Mouse (Mus musculus) right cerebral cortex, adult 18-20 months (tissue): ENCODE data around the gene Sparcl1.

Experiments
- DNase-seq: peaks from one replicate; pipeline ENCODE4 v3.0.0; 2022; ENCODE audit warnings: mixed read lengths

The Sparcl1 gene

DNA sequence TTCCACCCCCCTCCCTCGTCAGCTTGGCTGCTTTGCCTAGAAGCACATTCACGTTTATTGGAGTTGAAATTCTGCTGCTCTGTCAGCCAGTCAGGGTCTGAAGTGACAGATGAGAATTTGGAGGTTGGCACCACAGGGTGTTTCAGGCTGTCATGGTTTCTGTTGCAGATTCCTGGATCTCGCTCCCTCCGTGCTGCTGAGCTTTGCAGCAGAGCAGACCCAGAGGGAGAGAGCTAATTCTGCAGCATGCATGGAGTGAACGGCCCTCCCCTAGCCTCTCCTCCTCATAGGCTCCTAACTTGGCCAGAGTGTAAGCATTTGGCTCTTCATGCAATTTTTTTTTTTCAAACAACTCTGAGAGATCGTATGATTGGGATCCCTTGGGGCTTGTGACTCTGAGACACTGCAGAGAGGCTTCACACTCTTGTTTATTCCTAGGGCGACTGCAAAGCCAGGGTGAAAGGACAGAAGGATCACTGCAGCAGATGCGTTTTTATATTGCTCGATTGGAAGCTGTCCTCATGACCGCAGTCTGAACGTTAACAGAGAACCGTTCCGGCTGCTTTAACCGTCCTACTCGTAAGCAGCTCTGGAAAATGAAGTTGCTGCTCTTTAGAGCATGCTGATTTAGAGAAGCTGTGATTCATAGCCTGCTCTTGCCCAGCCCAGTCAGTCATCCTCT is at the start of gene Sparcl1:
Gene Sparcl1, minus strand, starts transcription at position 243 of the 682 bp plus-strand sequence.
- DNase-seq: peak; percentile 67

DNA sequence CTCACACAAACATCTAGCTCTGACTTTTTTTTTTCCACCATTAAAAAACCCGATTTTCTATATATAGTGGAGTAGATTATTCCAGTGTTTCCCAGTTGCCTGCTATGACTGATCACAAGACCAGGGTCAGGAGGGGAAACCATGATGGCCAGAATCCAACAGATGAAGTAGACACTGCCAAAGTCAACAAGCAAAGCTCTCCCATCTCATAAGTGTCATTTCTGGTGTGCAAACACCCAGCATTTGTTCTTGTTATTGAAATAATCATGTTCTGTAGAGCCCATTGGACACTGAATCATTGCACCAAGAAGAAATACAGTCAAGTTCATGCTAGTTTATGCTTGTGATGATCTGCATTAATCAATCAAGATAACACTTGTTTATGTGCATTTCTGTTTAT is 47.9 kb upstream of the Sparcl1 start:
- no peak for DNase-seq

DNA sequence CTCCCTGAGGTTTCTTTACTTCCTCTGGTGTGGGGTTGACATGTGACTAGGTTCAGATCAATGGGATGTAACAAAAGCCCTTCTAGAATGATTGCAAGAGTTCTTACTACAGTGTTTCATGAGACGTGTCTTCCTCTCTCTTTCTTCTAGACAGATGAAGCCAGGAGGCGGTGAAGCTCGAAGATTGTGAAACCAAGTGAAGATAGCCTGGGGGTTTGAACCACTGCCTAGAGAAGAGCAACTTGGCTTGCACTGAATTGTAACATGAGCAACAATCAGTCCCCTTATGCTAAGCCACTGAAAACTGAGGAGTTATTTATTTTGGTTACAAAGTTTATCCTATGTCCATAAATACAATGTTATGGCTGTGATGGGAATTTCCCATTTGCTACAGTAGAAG is 47.0 kb upstream of the Sparcl1 start:
- DNase-seq: no peak

DNA sequence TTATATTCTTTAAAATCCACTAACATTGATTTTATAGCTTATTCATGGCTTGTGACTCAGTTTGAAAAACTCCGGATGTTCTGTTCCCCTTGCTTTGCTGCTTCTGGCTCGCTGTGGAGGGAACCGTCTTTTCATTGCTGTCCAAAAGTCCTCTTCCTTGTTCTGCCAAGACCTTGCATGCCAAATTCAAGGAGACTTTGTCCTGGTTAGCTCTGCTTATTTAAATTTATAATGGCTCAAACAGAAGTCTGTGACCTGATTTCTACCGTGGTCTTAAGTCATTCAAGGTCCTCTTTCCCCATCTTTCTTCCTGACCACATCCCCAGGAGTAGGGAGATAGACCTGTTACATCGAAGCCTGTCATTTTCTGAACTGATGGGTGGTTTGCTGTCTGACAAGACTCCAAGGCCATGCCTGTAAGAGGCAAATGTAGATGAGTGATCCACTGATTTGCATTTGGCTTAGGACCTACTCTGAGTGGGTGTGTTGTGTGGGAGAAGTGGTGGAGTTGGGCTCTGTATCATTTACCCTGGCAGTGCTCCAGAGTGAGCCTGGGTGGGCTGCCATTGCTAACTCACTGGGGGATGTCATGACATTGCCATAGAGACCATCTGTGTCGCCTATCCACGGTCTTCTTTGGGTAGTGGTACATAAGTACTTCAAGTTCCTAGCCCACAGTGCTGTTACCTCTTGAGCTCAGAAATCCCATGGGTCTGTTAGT is 45.0 kb upstream of the Sparcl1 start:
- DNase-seq: peak; percentile 58

DNA sequence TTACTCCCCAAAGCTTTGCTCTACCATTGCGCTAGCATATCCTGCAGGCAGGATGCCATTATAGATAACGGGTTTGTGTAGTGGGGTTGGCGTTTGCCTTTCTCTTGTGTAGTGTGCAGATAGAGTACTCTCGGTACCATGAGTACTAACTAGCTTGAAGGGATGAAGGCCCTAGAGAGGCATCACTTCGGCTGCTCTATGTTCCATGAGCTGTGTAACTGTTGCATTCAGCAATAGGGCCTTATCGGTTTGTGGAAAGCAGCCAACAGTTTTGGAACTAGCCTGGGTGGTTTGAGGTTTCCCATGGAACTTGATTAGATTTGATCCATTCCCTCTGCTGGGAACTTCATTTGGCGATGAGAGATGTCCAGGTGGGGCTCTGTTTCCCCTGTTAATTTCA is 44.2 kb upstream of the Sparcl1 start:
- no peak for DNase-seq

DNA sequence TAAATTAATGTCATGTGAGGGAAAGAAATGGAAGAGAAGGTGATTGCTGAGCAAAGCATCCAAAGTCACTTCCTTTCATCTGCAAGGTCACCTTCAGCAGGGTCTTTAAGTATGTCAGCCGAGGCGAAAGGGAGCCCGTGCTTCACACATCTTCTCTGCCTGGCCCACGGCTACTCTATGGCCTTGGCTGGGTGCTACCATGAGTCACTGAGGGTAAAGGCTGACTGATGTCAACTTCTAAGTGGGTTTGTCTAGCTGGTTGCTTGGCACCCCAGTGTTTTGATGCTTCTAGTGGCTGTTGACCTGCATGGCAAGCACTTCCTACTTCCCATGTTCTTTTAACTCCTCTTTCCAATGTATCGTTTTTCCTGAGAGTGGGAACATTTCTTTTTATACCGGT is 36.7 kb upstream of the Sparcl1 start:
- no peak for DNase-seq

DNA sequence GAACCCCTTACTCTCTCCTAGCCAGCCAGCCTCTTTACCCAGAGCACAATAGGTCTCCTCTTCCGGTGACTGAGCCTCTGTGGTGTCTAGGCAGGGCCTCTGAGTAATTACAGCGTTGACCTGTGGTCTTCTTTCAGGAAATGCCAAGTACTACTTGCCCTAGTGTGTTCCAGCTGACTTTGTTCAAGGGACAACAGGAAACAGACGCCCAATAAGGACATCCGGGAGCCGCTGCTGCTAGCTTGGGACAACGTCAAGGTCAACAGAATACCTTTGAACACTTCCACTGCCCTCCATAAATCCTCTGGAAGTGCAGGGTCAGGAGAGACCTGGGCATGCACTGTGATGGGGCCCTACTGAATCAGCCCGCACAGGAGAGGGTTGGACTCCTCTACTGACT is 35.8 kb upstream of the Sparcl1 start:
- DNase-seq: no peak

DNA sequence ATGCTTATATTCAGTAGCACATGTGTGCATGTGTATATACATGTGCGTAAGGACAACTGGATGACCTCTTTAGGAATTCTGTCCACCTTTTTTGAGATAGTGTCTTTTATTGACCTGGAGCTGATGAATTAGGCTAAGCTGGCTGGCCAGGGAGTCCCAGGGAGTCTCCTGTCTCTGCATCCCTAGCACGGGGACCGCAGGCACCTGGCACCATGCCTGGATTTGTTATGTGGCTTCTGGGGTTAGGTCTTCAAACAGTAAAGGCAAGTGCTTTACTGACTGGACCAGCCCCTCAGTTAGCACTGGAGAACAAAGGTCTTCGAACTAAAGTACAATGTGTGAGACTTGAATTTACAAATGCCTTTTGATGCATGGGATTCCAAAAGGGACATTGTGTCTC is 30.5 kb upstream of the Sparcl1 start:
- no peak for DNase-seq

DNA sequence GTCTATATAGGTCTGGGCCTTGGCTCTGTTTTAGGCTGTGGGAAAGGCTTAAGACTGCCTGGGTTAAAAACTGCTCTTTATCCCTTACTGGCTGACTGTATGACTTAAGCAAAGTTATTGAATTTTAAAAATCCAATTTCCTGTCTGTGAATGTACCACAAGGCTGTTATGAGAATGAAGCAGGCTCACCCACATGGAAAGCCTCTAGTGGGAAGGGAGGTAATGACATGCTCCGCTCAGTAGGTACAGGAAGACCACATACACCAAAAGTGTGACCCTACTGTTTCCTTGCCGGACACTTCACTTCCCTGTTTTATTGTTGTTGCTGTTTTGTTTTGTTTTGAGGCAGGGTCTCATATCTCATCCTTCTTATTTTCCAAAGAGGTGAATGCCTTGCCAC is 27.5 kb upstream of the Sparcl1 start:
- DNase-seq: no peak

DNA sequence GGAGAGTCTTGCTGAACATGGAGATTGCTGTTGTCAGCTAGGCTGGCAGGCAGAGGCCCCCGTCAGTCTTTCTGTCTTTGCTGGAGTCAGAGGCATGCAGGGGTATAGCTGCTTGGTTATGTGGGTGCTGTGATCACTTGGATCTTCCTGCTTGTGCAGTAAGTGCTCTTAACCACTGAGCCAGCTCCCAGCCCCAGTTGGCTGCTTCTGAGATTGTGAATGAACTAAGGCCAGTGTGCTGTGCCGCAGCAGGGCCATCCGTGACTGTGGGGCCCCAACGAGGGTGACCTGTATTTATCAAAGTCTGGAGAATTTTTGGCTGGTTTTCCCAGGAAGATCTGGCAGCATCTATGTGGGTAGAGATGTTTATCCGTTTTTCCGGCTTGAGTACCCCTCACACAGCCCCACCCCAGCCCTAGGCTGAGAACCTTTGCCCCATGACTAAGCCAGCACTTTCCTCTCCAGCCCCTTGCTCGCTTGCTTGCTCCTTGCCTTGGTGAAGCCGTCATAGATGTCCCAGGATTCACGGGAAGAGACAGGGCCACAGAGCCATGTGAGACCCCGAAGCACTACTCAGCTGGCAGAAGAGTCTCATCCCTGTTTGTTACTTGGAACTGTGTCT is 24.5 kb upstream of the Sparcl1 start:
- DNase-seq: no peak

DNA sequence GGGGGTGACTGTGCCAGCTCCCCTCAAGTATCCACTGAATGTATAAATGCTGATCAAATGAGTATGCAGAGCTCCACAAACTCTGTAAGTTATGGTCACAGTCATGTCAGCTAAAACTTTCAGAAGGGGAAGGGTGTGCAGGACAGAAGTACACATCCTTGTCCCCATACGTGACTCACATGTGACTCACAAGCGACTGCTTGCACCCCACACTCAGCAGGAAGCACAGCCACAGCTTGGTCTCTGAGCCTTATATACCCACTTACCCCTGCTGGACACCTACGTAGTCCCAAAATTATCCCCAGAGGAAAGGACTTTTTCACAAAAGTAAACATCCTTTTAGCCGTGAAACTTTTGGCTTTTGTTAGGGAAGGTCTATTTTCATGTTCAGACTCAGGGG is 20.2 kb upstream of the Sparcl1 start:
- DNase-seq: peak; percentile 46

DNA sequence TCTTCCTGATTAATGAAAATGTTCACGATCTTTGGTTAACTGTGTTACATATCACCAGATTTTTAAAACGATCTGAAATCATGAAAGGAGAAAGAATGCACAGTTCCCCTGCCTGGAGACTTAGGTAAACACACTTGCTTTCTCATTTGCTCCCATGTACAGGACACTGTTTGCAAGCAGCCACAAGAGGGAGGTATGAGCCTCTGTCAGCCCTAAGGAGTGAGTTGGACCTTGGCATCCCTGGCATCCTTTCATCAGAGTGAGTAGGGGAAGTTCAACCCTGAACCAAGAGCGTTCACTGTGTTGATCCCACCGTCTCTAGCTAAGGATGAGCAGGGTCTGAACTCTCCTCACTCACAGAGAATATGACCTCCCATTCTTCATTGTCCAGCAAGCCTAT is 18.0 kb upstream of the Sparcl1 start:
- peak; percentile 48 for DNase-seq

DNA sequence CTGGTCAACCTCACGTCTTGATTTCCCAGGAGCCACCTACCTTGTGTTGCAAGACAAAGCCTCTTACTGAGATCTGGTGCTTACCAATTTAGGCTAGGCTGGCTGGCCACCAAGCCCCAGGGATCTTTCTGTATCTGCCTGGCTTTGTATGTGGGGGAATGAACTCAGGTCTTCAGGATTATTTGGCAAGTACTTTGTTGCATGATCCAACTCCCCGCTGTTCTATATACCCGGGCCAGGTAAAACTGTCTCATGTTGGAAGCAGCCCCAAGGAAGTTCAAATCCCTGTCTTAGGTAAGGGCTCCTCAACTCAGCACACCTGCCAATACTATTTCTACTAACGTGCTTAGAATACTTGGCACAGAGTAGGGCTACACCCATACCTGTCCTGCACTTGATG is 17.4 kb upstream of the Sparcl1 start:
- no peak for DNase-seq

DNA sequence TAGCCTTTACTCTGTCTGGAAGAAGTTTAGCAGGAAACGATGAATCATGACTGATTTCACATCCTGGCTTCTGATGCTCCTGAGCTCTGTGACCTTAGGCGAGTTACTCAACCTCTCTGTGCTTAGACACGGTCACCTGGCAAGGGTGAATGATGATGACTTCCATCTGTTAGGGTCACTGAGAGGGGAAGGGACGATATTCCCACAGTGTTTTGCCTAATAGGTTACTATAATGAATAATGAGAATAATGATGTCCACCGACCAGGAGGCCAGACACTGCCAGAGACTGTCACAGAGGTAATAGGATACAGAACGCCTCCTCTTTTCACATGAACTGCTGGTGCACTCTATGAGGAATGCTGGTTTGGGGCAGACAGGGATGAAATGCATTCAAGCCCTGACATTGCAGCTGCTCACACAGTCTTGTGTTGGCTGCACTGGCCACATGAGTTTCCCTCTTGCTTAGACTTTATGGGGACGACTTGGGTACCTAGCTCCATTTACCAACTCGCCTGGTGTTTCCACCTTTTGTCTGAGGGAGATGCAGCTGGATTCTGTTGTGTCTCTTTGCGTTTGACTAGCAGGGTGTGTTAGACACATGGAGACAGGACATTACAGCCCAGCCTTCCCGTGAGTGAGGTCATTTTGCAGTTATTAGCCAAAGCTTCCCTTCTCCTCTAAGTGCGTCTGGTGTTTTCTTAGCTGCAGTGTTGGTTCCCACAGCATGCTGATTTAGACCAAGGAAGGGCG is 14.9 kb upstream of the Sparcl1 start:
- DNase-seq: no peak

DNA sequence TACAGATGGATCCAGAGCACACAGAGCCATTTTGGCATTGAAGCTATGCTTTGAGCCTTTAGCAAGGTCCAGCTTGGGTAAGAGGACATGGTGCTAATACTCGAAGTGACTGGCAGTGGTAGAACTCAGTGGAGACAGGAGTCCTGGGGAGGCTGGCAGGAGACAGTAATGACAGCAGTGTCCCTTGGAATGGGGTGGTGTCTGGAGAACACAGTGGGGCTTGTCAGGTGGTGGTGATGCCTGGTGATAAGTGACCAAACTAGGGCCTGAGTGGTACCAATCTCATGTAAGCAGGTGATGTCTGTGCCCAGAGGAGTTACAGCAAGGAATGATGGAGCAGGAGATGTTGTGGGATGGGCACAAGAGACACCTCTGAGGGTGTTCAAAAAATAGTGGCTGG is 13.8 kb upstream of the Sparcl1 start:
- no peak for DNase-seq

DNA sequence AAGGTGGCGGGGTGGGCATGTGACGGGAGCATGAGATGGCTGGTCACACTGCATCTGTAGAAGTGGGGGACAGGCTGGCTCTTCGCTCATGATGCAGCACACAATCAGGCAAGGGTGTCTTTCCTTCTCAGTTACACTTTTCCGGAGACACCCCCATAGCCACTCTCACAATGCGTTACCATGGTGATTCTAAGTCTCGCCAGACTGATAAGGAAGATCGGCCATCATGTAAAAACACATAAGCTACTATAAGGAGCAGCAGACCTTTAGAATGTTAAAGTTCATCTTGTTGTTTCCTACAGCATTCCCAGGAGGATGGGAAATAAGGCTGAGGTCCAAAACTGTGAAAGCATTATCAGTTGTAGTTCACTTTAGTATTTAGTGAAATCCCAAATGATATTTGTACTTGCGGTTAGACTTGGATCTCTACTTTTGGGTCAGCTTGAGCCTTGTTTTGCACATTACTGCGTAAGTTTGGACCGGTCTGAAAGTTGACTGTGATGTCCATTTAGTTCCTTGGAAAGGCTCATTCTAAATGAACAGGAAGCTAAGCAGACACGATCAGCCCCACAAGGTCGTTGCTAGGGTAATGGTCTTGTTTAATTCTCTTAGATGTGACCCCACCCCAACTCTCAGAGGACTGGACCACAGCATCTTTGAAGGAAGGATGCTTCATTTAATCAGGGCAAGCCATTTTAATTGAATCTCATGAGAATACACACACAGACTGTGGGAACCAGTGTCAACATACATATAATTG is 13.2 kb upstream of the Sparcl1 start:
- DNase-seq: no peak

DNA sequence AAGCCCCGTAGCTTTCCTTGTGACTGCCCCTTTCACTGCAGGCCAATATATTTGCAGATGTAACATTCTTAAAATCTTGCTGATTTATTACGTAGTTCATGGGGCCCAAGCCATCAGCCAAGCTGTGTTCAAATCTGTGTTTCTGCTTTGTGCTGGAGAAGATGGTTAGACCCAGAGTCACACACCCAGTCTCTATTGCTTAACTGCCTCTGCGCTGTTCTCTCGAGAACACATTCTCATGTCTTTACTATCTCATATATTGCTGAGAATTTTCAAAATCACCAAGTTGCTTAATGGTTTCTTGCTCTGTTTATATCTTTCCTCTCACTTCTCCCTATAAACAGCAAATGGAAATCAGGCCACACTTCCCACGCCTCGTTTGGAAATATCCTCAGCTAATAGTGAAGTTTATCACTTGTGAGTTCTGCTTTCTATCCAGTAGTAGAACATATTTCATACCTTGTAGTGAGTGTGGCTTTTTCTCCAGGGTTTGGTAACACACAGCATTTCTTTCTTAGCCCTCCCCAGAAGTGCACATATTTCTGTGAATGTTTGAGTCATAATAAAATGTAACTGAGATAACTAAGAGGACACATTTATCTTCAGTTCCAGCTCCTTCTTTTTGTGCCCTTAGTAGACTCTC is 10.6 kb upstream of the Sparcl1 start:
- no peak for DNase-seq

DNA sequence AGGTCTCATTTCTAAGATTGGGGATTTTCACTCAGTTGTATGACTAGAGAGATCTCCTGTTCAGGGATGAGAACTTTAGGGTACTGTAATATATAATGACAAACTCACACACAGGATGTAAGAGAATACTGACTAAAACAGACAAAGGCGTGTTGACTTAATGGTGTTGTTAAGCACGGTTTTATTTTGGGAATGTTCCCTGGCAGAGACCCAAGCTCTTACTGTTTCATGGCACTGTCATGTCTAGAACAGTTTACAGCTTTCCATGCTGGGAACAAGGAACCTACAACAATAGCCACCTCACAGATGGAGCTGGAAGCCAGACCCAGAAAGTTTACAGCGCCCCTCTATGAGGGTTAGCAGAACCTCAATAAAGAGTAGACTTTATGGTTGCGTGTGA is 2.4 kb upstream of the Sparcl1 start:
- DNase-seq: no peak

DNA sequence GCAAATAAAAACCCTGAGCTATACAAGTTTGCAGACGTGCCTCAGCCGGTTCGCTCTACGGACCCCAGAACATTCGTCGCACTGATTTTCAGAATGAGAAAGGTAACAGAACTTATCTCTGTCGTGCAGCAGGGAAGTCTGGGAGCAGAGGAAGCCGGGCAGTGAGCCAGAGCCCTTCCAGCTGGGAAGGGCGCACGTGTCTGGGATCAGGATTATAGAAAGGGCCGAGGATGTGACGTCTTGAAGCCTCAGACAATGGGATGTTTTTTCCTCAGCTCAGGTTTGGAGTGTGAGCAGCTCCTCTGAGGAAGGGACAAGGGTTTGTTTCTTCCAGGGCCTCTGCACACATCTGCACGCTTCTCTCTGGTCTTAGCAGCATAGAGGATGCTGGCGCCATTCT is 1.6 kb upstream of the Sparcl1 start:
- DNase-seq: no peak

DNA sequence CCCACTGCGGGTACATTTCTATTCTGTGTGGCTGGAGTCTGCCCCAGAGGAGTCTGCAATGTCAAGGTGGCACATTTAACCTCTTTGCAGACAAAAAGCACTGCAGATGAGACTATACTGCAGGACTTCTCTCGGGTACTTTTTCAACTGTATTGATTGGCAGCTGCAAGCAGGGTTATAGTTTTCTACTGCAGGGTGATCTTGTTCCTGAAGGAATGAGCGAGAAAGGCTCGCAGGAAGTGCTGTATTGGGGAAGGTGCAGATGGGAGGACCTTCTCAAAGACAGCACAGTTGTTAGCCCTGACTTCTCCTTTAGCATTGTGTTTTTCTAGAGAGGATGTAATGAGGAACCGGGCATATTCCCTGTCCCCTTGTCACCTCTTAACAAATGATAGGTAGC is 1.0 kb downstream of the Sparcl1 start:
- DNase-seq: no peak

DNA sequence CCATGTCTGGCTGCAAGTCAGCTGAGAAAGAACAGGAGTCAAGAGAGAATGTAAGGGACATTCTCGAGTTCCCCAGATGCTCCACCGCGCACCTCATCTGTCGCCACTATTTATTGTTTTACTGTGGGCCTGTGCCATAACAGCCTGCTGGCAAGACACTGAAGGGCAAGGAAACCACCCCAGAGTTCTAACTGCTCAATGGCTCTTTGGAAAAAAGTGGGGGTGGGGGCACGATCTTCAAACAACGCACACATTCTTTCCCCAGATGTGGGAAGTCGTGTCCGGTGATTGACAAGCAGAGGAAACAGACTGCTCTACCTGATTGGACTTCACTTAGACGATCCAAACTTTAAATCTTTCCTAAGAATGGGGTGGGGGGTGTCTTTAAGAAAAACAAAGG is 1.5 kb downstream of the Sparcl1 start:
- no peak for DNase-seq

DNA sequence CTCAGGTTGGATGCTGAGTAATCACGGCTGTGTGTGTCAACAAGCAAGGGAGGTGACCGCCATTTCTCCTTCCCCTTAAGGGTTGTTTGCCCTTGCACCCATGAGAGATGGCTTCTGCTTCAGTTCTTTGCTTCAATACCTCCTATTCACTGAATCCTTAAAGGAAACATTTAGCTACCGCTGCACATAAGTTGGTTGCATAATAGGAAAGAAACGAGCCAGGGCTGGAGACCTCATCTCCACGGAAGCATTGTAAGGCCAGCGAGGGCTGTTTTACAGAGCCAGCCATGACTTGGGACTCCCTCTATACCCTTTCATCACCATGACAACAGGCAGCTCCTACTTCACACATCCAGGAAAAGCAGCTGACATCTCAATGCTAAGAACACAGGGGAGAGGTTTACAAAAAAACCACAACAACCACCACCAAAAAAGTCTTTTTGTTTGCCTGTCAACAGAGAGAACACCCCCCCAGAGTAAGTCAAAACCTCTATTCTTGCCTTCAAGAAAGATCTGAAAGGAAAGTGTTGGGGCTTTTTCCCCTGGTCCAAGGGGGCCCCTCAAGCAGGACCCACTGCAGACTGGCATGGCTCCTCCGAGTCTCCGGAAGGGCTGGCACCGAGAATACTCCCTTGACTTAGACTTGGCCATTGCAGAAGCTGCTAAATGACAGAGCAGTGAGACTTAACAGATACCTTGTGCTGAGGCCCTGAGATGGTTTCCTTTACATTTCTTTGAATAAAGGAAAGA is 3.2 kb downstream of the Sparcl1 start:
- peak; percentile 75 for DNase-seq
